Mouse (Mus musculus): Measurements from ENCODE around the gene Fbxo34. TPM values are rescaled to one million over a fixed set of nuclear protein-coding genes. Genes with fewer than 3 reads are reported as not detected.
"Not testable (repeated sequence)": the region's sequence is repeated elsewhere in the genome, so short reads cannot be mapped to it uniquely, and the experiment has no call there.

The Fbxo34 gene
- polyA plus RNA-seq (2015; fragmentation: Nextera tagmentation; extraction: Ambion mirVana) = 23.0 and 26.3 TPM in 2 replicates

DNA sequence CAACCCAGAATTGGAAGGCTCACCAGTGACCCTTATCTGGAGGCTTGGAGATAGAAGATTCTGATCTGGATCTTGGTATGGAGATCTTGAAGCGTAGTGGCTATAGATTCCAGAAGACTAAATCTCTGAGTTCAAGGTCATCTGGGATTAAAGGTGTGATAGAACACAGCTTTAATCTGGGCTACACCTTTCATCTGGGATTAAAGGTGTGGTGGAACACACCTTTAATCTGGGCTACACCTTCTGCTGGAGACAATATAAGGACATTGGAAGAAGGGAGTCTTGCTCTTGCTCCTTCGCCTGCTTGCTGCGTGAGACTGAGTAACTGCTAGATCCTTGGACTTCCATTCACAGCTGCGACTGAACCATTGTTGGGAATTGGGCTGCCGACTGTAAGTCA, at the start of gene Fbxo34:
Gene Fbxo34 (plus strand): TSS at position 301 of the 400 bp plus-strand sequence.
- ATAC-seq (ENCODE audit: insufficient number of reproducible peaks, low FRiP score, low TSS enrichment, low read depth) = not testable (repeated sequence)

GRCm38 (mm10) chr14:47402735-47403134, 47.5 kb upstream of the Fbxo34 start:
- H3K4me3 ChIP-seq (replicated peaks) = no peak overlapping the region
- no peak overlapping the region for H3K9ac ChIP-seq
- peaks cover 65% of the 10 kb centered on the region for H3K36me3 ChIP-seq
- H3K27ac ChIP-seq (replicated peaks) = no peak overlapping the region
- no peaks in the 10 kb centered on the region for H3K9me3 ChIP-seq (replicated peaks)
- H3K27me3 ChIP-seq = no peaks in the 10 kb centered on the region
- H3K4me2 ChIP-seq (replicated peaks) = no peak overlapping the region
- H3K4me1 ChIP-seq = no peaks in the 10 kb centered on the region
- ATAC-seq (ENCODE audit: insufficient number of reproducible peaks, low FRiP score, low TSS enrichment, low read depth) = no peak
- 81% methylated on average over 8 of the region's 8 CpGs for WGBS

More for the DNA sequence above, at the start of gene Fbxo34:
- not testable (repeated sequence) for H3K4me3 ChIP-seq (replicated peaks); H3K4me1 ChIP-seq; H3K36me3 ChIP-seq; H3K9ac ChIP-seq; H3K27me3 ChIP-seq; H3K4me2 ChIP-seq (replicated peaks); H3K27ac ChIP-seq (replicated peaks); H3K9me3 ChIP-seq (replicated peaks)
- WGBS = 87% methylated on average over 3 of the region's 5 CpGs

DNA sequence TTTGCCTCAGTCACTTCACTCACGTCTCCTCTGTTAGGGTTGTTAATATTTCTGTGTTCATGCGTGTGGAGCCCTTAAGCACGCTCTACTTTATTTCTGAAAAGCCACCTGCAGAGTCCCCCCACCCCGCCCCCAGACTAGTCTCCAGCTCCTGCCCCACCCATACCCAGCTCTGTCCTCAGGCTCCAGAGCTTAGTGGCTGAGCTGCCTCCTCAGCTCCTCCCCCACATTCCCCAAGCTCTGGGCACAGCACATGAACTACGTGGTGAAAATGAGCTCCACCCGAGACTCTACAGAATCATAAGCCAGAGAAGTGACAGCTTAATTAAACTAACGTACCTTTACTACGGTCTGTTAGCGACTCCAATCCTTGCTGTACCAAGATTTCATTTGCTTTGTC, 44.2 kb upstream of the Fbxo34 start:
- no peaks in the 10 kb centered on the region for H3K4me1 ChIP-seq
- 70% methylated on average over 9 of the region's 9 CpGs for WGBS
- no peak overlapping the region for H3K9ac ChIP-seq
- no peaks in the 10 kb centered on the region for H3K27me3 ChIP-seq
- H3K9me3 ChIP-seq (replicated peaks) = no peaks in the 10 kb centered on the region
- no peak overlapping the region for H3K4me2 ChIP-seq (replicated peaks)
- no peak for ATAC-seq (ENCODE audit: insufficient number of reproducible peaks, low FRiP score, low TSS enrichment, low read depth)
- H3K27ac ChIP-seq (replicated peaks) = no peak overlapping the region
- peaks cover 68% of the 10 kb centered on the region for H3K36me3 ChIP-seq
- H3K4me3 ChIP-seq (replicated peaks) = no peak overlapping the region

DNA sequence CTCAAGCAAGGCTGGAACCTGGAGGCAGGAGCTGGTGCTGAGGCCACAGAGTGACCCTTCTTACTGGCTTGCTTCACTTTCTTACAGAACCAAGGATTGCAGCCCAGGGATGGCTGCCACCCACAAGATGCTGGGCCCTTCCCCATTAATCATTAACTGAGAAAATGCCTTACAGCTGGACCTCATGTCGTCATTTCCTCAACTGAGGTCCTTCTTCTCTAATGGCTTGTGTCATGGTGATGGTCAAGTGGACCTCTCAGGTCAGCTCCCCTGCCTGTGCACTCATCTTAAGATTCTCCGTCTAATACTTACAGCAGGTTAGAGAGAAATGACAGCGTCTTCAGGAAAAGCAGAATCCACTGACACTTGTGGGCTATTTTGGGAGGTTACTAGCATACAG, 32.9 kb upstream of the Fbxo34 start:
- no peak for ATAC-seq (ENCODE audit: insufficient number of reproducible peaks, low FRiP score, low TSS enrichment, low read depth)

DNA sequence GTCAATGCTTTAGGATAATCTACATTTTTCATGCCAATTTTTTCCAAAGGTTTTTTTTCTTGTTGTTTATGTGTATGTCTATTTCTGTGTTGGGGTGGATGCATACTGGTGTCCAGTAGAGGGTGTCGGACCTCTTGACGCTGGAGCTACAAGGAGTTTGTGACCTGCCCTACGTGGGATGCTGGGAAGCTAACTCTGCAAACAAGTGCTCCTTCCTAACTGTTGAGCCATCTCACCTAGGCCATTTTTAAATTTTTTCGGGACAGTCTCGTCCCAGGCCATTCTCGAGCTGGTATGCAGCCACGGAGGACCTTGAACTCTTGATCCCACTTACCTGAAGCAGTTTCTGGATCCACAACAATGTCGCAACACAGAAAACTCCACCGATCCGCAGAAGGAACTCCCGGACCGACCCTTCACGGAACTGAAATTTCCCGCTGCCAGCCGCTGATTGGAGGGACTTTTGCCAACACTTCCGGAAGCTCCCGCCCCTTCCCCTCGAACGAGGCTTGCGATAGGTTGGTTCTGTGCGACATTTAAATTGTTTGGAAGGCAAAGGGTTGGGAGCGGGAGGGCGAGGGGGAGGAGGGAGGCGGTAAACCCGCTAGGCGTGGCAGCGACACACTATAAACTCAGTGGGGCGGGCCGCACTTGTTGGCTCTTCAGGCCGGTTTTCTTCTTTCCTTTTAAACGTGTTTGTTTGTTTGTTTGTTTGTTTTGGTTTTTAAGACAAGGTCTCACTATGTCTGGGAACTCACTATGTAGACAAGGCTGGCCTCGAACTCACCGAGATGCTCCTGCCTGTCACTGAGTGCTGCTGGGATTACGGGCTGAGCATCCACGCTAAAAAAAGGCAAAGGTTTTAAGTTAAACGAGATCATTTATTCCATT, 32.2 kb upstream of the Fbxo34 start, which contains the start of gene Dlgap5:
Gene Dlgap5 (minus strand): TSS at position 633 of the 891 bp plus-strand sequence.
- WGBS = under 1% methylated on average over 36 of the region's 36 CpGs
- Histone ChIP-seq H3K4me3 (replicated peaks) (peak within 1 kb of the TSS; percentile 64), H3K4me2 (replicated peaks) (peak within 1 kb of the TSS; percentile 70), H3K36me3 (peaks cover 29% of the 10 kb centered on the region), H3K9me3 (replicated peaks) (no peaks in the 10 kb centered on the region), H3K9ac (peak within 1 kb of the TSS; percentile 24; the same call in 1 of the 2 replicates), H3K4me1 (peaks cover 17% of the 10 kb centered on the region), H3K27ac (replicated peaks) (peak within 1 kb of the TSS; percentile 44; the same call in 1 of the 2 replicates), H3K27me3 (no peaks in the 10 kb centered on the region)
- peak; percentile 92 for ATAC-seq (ENCODE audit: insufficient number of reproducible peaks, low FRiP score, low TSS enrichment, low read depth)

More for the DNA sequence above, 32.9 kb upstream of the Fbxo34 start:
- no peak overlapping the region for H3K27ac ChIP-seq (replicated peaks)
- WGBS = 32% methylated on average over 3 of the region's 3 CpGs
- peak overlapping the region; percentile 24; the same call in 1 of the 2 replicates for H3K9ac ChIP-seq
- H3K4me1 ChIP-seq = peaks cover 17% of the 10 kb centered on the region
- peak overlapping the region; percentile 70 for H3K4me2 ChIP-seq (replicated peaks)
- peak overlapping the region; percentile 64 for H3K4me3 ChIP-seq (replicated peaks)
- H3K9me3 ChIP-seq (replicated peaks) = no peaks in the 10 kb centered on the region
- no peaks in the 10 kb centered on the region for H3K27me3 ChIP-seq
- H3K36me3 ChIP-seq = peaks cover 34% of the 10 kb centered on the region

GRCm38 (mm10) chr14:47418666-47418991, 31.6 kb upstream of the Fbxo34 start:
- Histone ChIP-seq H3K4me2 (replicated peaks) (peak overlapping the region; percentile 70), H3K9me3 (replicated peaks) (no peaks in the 10 kb centered on the region), H3K4me3 (replicated peaks) (peak overlapping the region; percentile 64), H3K4me1 (peaks cover 17% of the 10 kb centered on the region), H3K27me3 (no peaks in the 10 kb centered on the region), H3K36me3 (peaks cover 25% of the 10 kb centered on the region), H3K27ac (replicated peaks) (no peak overlapping the region; the same call in 1 of the 2 replicates), H3K9ac (no peak overlapping the region)
- WGBS = 33% methylated on average over 5 of the region's 5 CpGs
- no peak for ATAC-seq (ENCODE audit: insufficient number of reproducible peaks, low FRiP score, low TSS enrichment, low read depth)

- no peaks in the 10 kb centered on the region for H3K9me3 ChIP-seq (replicated peaks)
- no peak overlapping the region for H3K9ac ChIP-seq
- 80% methylated on average over 9 of the region's 9 CpGs for WGBS
- peaks cover 17% of the 10 kb centered on the region for H3K4me1 ChIP-seq
- H3K27me3 ChIP-seq = no peaks in the 10 kb centered on the region
- H3K4me2 ChIP-seq (replicated peaks) = no peak overlapping the region
- H3K4me3 ChIP-seq (replicated peaks) = no peak overlapping the region
- ATAC-seq (ENCODE audit: insufficient number of reproducible peaks, low FRiP score, low TSS enrichment, low read depth) = no peak
- no peak overlapping the region for H3K27ac ChIP-seq (replicated peaks)
- H3K36me3 ChIP-seq = peaks cover 20% of the 10 kb centered on the region
Observed at GRCm38 (mm10) chr14:47419034-47419625, 31.1 kb upstream of the Fbxo34 start.

- H3K9me3 ChIP-seq (replicated peaks) = no peaks in the 10 kb centered on the region
- H3K27me3 ChIP-seq = no peaks in the 10 kb centered on the region
- no peak overlapping the region for H3K9ac ChIP-seq
- no peak for ATAC-seq (ENCODE audit: insufficient number of reproducible peaks, low FRiP score, low TSS enrichment, low read depth)
- H3K36me3 ChIP-seq = peaks cover 13% of the 10 kb centered on the region; the same call in 1 of the 2 replicates
- WGBS = 93% methylated on average over 24 of the region's 24 CpGs
- H3K4me3 ChIP-seq (replicated peaks) = no peak overlapping the region
- no peak overlapping the region for H3K4me2 ChIP-seq (replicated peaks)
- H3K27ac ChIP-seq (replicated peaks) = no peak overlapping the region
- peaks cover 17% of the 10 kb centered on the region for H3K4me1 ChIP-seq
Observed at GRCm38 (mm10) chr14:47419723-47420276, 30.4 kb upstream of the Fbxo34 start.

- 24% methylated on average over 2 of the region's 2 CpGs for WGBS
- Histone ChIP-seq H3K4me3 (replicated peaks) (no peak overlapping the region), H3K27me3 (no peaks in the 10 kb centered on the region), H3K9ac (no peak overlapping the region), H3K9me3 (replicated peaks) (no peaks in the 10 kb centered on the region), H3K27ac (replicated peaks) (no peak overlapping the region), H3K4me2 (replicated peaks) (no peak overlapping the region), H3K36me3 (no peaks in the 10 kb centered on the region), H3K4me1 (peaks cover 17% of the 10 kb centered on the region)
- ATAC-seq (ENCODE audit: insufficient number of reproducible peaks, low FRiP score, low TSS enrichment, low read depth) = no peak
Observed at GRCm38 (mm10) chr14:47421606-47422005, 28.6 kb upstream of the Fbxo34 start.

DNA sequence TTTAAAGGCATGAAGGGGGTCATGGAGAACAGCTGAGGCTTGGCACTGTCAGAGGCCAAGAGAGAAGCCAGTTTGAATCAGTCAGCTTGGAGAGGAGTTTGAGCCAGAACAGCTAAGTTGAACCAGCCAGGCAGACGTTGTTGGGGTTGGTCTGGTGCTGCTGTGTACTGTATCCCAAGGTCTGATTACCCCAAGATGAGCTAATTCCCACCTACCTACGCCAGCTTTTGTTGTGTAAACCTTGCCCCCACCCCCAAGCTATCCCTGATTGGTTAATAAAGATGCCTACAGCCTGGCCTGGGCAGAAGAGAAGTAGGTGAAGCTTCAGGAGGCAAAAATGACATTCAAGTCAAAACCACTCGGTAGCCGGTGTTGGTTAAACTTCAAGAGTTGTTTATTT, 27.8 kb upstream of the Fbxo34 start:
- no peak for ATAC-seq (ENCODE audit: insufficient number of reproducible peaks, low FRiP score, low TSS enrichment, low read depth)
- no peak overlapping the region for H3K9ac ChIP-seq
- no peak overlapping the region for H3K4me2 ChIP-seq (replicated peaks)
- H3K27ac ChIP-seq (replicated peaks) = no peak overlapping the region
- no peak overlapping the region for H3K4me3 ChIP-seq (replicated peaks)
- no peaks in the 10 kb centered on the region for H3K36me3 ChIP-seq
- 73% methylated on average over 4 of the region's 4 CpGs for WGBS
- H3K4me1 ChIP-seq = peaks cover 9% of the 10 kb centered on the region
- H3K9me3 ChIP-seq (replicated peaks) = no peaks in the 10 kb centered on the region
- H3K27me3 ChIP-seq = no peaks in the 10 kb centered on the region

- Histone ChIP-seq H3K27ac (replicated peaks) (no peak overlapping the region), H3K9me3 (replicated peaks) (no peaks in the 10 kb centered on the region; the same call in 1 of the 2 replicates), H3K4me2 (replicated peaks) (no peak overlapping the region), H3K36me3 (no peaks in the 10 kb centered on the region), H3K9ac (no peak overlapping the region), H3K27me3 (no peaks in the 10 kb centered on the region), H3K4me3 (replicated peaks) (no peak overlapping the region), H3K4me1 (no peaks in the 10 kb centered on the region)
- no peak for ATAC-seq (ENCODE audit: insufficient number of reproducible peaks, low FRiP score, low TSS enrichment, low read depth)
Observed at GRCm38 (mm10) chr14:47432987-47433386, 17.2 kb upstream of the Fbxo34 start.
